Mouse (Mus musculus) gastrocnemius, adult 2 months (tissue): ENCODE measurements around the gene Tanc1. TPM values are rescaled to one million over a fixed set of nuclear protein-coding genes. Genes with fewer than 3 reads are reported as not detected.

Source experiments
- DNase-seq: peaks from one replicate; pipeline ENCODE4 v3.0.0; 2022
- H3K27ac ChIP-seq: fragments of 200-600 bp; 2 replicates; pipeline ENCODE4 v1.8.1; 2022; ENCODE audit warnings: mild to moderate bottlenecking
- H3K4me3 ChIP-seq: fragments of 200-600 bp; 2 replicates; pipeline ENCODE4 v1.8.1; 2022; ENCODE audit warnings: mild to moderate bottlenecking, moderate library complexity
- CTCF ChIP-seq: fragments of 200-600 bp; IDR thresholded peaks from 2 replicates; pipeline ENCODE4 v1.8.1; 2022; ENCODE audit warnings: antibody characterized with exemption, mild to moderate bottlenecking, moderate library complexity
- intact Hi-C: fragments of 180-260 bp; cut with DNase I; formaldehyde crosslinking; loops from one replicate; pipeline ENCODE4 v1.15.1; 2025
- total RNA-seq, 2 experiments: library from RNA; stranded (reverse); gene quantifications; 2 replicates each; pipeline ENCODE4 v1.2.3; 2021

The Tanc1 gene
- total RNA-seq, 2 experiments from 2014 or later: 6.3 to 8.7 TPM

- Histone ChIP-seq H3K27ac (no peak overlapping the region), H3K4me3 (no peak overlapping the region)
- TF ChIP-seq CTCF: no peak
- intact Hi-C loops: no loop called here
- no peak for DNase-seq
Measured at GRCm38 (mm10) chr2:59771708-59772107, 159.9 kb downstream of the Tanc1 start.

DNA sequence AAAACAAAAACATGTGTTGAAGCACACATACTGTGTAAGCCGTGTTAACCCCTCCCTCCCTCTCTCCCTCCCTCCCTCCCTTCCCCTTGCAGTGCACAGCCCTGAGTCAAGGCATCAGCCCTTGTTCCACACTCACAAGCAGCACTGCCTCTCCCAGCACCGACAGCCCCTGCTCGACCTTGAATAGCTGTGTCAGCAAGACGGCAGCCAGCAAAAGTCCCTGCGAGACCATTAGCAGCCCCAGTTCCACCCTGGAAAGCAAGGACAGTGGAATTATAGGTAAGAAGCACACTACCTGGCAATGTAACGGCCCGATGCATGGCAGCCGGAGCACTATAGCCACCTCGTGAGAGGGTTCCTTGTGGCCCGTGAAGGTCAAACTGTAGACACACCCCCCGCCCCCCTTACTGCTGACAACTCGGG is 160.4 kb downstream of the Tanc1 start:
- H3K27ac ChIP-seq: no peak overlapping the region
- intact Hi-C loops: no loop called here
- DNase-seq: no peak
- no peak for TF ChIP-seq CTCF
- no peak overlapping the region for H3K4me3 ChIP-seq

- Histone ChIP-seq H3K4me3 (no peak overlapping the region), H3K27ac (no peak overlapping the region)
- DNase-seq: no peak
- intact Hi-C loops: no loop called here
- no peak for TF ChIP-seq CTCF
Measured at GRCm38 (mm10) chr2:59774374-59774773, 162.5 kb downstream of the Tanc1 start.

DNA sequence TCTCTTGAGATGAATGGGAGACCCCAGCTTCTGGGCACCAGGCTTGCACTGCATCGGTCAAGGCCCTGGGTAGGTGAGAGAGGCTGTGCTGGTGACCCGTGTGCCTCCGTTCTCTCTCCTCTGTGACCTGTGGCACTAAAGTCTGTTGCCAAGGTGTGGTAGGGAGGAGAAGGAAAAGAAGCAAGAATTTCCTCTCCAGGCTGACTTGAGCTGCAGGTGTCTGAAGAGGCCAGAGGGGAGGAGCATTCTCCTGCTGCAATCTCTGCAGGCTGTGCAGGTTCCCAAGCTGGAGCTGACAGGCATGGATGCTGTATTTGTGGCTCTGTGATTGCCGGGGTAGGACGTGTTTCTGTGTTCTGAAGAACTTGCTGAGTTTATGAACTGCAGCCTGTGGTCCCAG is 163.3 kb downstream of the Tanc1 start:
- intact Hi-C loops: no loop called here
- H3K4me3 ChIP-seq: no peak overlapping the region
- no peak for TF ChIP-seq CTCF
- H3K27ac ChIP-seq: peak overlapping the region; percentile 59; the same call in 1 of the 2 replicates
- DNase-seq: no peak

- H3K27ac ChIP-seq: peak overlapping the region; percentile 59
- DNase-seq: peak; percentile 39
- no peak for TF ChIP-seq CTCF
- H3K4me3 ChIP-seq: peak overlapping the region; percentile 7; the same call in 1 of the 2 replicates
- intact Hi-C loops: no loop called here
Measured at GRCm38 (mm10) chr2:59775820-59776219, 164.0 kb downstream of the Tanc1 start.

DNA sequence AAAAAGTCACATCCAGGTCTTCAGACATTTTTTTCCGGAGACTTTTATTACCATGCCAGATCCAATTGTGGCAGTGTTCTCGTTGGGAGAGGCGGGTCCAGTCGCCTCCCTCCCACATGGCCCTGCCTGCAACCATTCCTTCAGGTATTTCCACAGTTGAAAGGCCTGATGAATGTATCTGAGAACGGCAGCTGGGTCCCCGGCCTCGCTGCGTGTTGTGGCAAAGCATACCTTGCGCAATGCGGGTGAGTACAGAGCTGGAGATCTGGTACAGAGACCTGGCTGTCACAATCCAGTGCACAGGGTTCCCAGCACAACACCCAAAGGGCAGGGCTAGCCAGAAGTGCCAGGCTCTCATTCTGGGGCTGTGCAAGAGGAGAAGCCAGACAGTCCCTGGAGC is 167.5 kb downstream of the Tanc1 start:
- intact Hi-C loops: no loop called here
- Histone ChIP-seq H3K27ac (no peak overlapping the region), H3K4me3 (no peak overlapping the region)
- DNase-seq: no peak
- no peak for TF ChIP-seq CTCF

GRCm38 (mm10) chr2:59780240-59780639 is 168.4 kb downstream of the Tanc1 start:
- no peak for DNase-seq
- Histone ChIP-seq H3K4me3 (no peak overlapping the region), H3K27ac (no peak overlapping the region)
- no peak for TF ChIP-seq CTCF
- intact Hi-C loops: no loop called here

DNA sequence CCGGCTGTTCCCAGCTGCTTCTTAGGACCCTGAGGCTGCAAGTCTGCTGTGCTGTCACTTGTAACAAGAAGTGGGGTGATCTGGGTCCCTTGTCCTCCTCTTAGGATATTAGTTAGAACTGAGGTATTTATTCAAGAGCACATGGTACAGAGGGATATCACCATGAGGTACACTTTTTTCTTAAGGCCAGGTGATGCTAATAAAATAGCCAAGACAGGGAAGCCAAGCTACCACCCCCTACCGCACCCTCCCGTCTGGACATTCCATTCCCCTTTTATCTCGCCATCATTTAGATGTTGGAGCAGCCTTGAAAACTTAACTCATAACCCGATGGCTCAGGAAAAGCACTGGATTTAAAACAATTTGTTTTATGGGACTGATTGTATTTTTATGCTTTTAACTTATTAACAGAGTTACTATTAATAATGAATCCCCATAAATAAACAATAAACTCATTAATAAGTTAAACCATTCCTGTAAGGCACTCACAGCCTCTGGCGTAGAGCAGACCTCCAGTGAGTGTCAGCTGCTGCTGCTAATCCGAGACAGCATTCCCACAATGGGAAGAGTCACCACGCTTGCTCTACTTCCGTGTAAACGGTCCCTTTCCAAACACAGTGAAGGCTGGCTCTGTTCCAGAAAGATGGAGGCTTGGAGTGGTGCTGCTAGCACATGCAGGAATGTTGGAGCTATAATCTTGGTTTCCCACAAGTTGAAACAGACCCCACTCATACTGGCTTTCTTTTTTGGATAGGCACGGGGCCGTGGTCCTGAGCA is 171.4 kb downstream of the Tanc1 start:
- Histone ChIP-seq H3K27ac (no peak overlapping the region), H3K4me3 (no peak overlapping the region)
- no peak for TF ChIP-seq CTCF
- intact Hi-C loops: no loop called here
- DNase-seq: no peak

DNA sequence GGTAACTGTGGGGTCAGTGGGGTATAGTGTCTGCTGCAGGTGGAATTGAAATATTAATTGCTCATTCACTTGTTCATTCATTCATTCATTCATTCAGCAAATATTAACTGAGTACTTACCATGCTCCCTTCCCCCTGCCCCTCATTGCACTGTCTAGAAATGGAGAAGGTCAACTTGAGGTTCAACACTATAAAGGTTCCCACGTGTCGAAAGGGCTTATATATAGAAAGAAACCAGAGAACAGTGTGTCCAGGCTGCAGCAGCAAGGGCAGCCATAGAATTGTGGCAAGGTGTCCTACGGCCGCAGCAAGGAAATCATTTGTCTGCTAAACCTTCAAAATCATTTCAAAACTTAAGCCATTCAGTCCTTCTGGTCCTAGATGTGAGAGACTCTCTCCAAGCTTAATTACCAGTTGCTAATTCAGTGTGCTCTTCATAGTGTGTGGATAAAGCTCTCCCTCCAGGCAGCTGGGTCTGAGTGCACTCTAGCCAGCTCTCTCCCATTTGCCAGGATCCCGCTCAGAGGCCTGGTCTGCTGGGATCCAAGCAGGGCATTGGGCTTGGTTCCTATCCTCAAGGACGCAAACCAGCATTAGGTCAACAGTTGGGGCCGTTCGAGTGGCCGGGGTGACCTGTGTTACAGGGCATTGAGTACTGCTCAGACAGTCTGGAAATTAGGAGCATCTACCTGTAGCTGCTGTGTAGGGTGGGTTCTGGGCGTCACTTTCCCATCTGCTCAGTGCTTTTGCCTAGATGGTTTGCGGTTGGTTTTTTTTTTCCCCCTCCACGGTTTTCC is 172.2 kb downstream of the Tanc1 start:
- no peak for TF ChIP-seq CTCF

DNA sequence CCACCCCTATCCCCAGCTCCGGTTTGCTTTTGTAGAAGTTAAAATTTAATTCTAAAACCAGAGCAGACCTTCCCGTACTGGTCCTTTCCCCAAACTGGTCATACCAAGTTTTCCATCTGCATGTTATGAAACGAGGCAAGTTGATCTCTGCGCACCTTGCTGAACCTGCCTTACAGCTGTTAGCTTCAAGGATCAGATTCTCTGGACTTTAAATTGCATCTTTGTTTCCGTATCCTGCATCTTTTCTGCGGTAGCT is 172.7 kb downstream of the Tanc1 start:
- no peak for TF ChIP-seq CTCF
- Histone ChIP-seq H3K4me3 (no peak overlapping the region), H3K27ac (no peak overlapping the region)
- intact Hi-C loops: no loop called here
- no peak for DNase-seq

More for the DNA sequence above, 172.2 kb downstream of the Tanc1 start:
- intact Hi-C loops: no loop called here
- no peak for DNase-seq
- no peak overlapping the region for H3K4me3 ChIP-seq
- H3K27ac ChIP-seq: no peak overlapping the region

- DNase-seq: no peak
- intact Hi-C loops: no loop called here
Measured at GRCm38 (mm10) chr2:59785597-59785996, 173.8 kb downstream of the Tanc1 start.

DNA sequence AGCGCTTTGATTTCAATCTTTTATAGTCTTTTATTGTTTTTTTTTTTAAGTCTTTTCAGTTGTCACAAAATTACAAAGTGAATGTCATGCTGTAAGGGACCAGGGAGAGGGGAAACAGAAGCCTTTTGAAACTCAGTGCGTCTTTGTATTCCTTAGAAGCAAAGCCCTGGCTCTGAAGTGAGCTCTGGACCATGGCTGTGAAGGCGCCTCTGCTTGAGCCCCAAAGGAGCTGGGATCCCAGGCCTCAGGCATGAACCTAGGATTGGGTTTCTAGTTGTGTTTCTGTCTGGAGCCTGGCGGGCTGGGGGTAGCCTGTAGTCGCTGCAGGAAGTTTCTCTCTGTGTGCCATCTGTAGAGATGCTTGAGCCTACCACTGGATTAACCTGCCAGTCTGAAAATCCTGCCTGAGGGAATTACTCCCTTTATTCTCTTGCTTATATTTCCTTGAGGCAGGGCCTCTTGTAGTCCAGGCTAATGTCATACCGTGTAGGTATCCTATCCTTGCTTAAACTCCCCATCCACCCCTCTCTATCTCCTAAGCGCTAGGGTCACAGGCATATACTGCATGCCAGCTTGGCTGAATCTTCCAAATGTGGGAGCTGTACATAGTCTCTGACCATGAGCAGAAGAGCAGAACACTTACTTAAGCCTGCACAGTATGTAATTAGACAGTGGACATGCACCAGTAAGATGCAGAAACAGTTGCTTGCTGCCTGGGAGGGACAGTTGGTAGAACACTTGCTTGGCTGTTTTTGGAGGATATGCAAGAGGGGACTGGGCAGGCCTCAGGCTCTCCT is 177.1 kb downstream of the Tanc1 start:
- Histone ChIP-seq H3K27ac (no peak overlapping the region), H3K4me3 (no peak overlapping the region)
- intact Hi-C loops: no loop called here
- TF ChIP-seq CTCF: no peak
- DNase-seq: no peak

More at GRCm38 (mm10) chr2:59785597-59785996, 173.8 kb downstream of the Tanc1 start:
- no peak overlapping the region for H3K27ac ChIP-seq
- H3K4me3 ChIP-seq: no peak overlapping the region
- TF ChIP-seq CTCF: no peak

DNA sequence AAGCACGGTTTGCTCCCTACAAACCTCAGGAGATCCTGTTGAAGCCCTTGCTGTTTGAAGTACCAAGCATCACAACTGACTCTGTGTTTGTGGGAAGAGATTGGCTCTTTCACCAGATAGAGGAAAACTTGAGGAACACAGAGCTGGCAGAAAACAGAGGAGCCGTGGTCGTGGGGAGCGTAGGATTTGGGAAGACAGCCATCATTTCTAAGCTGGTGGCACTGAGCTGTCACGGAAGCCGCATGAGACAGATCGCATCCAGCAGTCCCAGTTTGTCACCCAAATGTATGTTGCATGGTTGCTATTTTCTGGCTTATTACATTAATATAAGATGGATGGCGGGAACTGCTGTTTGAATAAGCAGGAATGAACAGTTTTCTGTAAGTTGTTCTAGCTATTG is 179.8 kb downstream of the Tanc1 start:
- intact Hi-C loops: no loop called here
- TF ChIP-seq CTCF: no peak

More for the DNA sequence above, 179.8 kb downstream of the Tanc1 start:
- Histone ChIP-seq H3K4me3 (no peak overlapping the region), H3K27ac (no peak overlapping the region)
- no peak for DNase-seq
